Mouse (Mus musculus) C2C12 (cell line): ENCODE measurements at regions not wholly inside any gene's neighbourhood (a gene's known extent, or its start where the extent isn't known, plus 50 kb on each side); places are given as distances from the start of the nearest gene placed in this dataset.

Source experiments
- H3K27me3 ChIP-seq: one replicate; pipeline ENCODE4 v1.6.1; 2011; ENCODE audit not compliant: control insufficient read depth, insufficient read depth, insufficient read length
- H3K36me3 ChIP-seq: one replicate; pipeline ENCODE4 v1.6.1; 2011; ENCODE audit not compliant: control insufficient read depth, insufficient read depth
- H3K4me3 ChIP-seq: one replicate; pipeline ENCODE4 v1.5.1; 2011; ENCODE audit warnings: mild to moderate bottlenecking, control low read depth; ENCODE audit not compliant: poor library complexity, insufficient read depth, severe bottlenecking
- H3K79me2 ChIP-seq: one replicate; pipeline ENCODE4 v1.6.1; 2011; ENCODE audit not compliant: control insufficient read depth, insufficient read depth
- H3K79me3 ChIP-seq: one replicate; pipeline ENCODE4 v1.6.1; 2011; ENCODE audit warnings: low read depth, control low read depth
- H3ac ChIP-seq: one replicate; pipeline ENCODE3; 2011; ENCODE audit warnings: low read depth; ENCODE audit not compliant: control insufficient read depth, insufficient read length
- CEBPB ChIP-seq: IDR thresholded peaks from one replicate; pipeline ENCODE4 v1.6.1; 2011; ENCODE audit warnings: low read depth, mild to moderate bottlenecking, control low read depth, moderate library complexity
- CTCF ChIP-seq: IDR thresholded peaks from one replicate; pipeline ENCODE4 v1.5.1; 2011; ENCODE audit not compliant: control insufficient read depth, insufficient read depth, insufficient read length
- FOSL1 ChIP-seq: IDR thresholded peaks from one replicate; pipeline ENCODE4 v1.8.0; 2011; ENCODE audit warnings: mild to moderate bottlenecking, low read length; ENCODE audit not compliant: poor library complexity, insufficient read depth, severe bottlenecking
- MAX ChIP-seq: IDR thresholded peaks from one replicate; pipeline ENCODE4 v1.6.1; 2011; ENCODE audit warnings: mild to moderate bottlenecking, control low read depth
- MYOD1 ChIP-seq: IDR thresholded peaks from one replicate; pipeline ENCODE4 v1.6.1; 2011; ENCODE audit warnings: low read depth; ENCODE audit not compliant: control insufficient read depth, insufficient read length
- MYOG ChIP-seq: IDR thresholded peaks from one replicate; pipeline ENCODE4 v1.6.1; 2011; ENCODE audit not compliant: control insufficient read depth, insufficient read length; ENCODE audit errors: extremely low read depth
- USF1 ChIP-seq: IDR thresholded peaks from one replicate; pipeline ENCODE4 v1.6.1; 2011; ENCODE audit warnings: low read depth, mild to moderate bottlenecking, control low read depth, moderate library complexity

DNA sequence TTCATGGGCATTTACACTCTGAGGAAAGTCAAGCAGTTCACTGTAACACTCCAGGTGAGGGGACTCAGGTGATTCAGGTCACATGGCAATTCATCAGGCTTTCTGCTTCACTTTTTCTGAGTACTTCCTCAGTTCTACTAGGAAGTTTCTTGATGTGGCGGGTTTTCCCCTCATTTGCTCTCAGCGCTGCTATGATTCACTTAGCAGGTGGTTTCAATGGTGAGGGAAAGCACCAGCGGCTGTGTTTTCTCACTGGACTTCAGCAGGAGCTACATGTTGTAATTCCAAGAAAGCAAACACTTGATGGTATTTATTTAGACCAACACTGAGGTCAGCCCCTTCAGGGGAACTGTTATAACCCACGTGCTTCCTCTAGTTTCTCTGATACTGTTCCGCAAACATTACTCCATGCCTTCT lies 229.4 kb downstream of the Gm7489 start:
- H3K79me2 ChIP-seq, result no peaks in the 10 kb centered on the region
- no peaks in the 10 kb centered on the region for H3K79me3 ChIP-seq
- no peak overlapping the region for H3K4me3 ChIP-seq
- no peak for TF ChIP-seq MYOD1
- no peak for TF ChIP-seq FOSL1
- no peak for TF ChIP-seq CEBPB
- no peak for TF ChIP-seq CTCF
- no peak for TF ChIP-seq MYOG
- H3K36me3 ChIP-seq, result no peaks in the 10 kb centered on the region
- H3K27me3 ChIP-seq, result no peaks in the 10 kb centered on the region
- H3ac ChIP-seq, result no peak overlapping the region

- H3K79me3 ChIP-seq, result no peaks in the 10 kb centered on the region
- TF ChIP-seq MAX (no peak), USF1 (no peak), CTCF (no peak), FOSL1 (no peak), CEBPB (no peak), MYOG (no peak), MYOD1 (no peak)
- no peaks in the 10 kb centered on the region for H3K36me3 ChIP-seq
- H3ac ChIP-seq, result no peak overlapping the region
- H3K79me2 ChIP-seq, result no peaks in the 10 kb centered on the region
- H3K27me3 ChIP-seq, result no peaks in the 10 kb centered on the region
- no peak overlapping the region for H3K4me3 ChIP-seq
Measured at GRCm38 (mm10) chr15:54117967-54118538, 233.3 kb downstream of the Gm7489 start.

- TF ChIP-seq FOSL1, result peak; percentile 89
- peak; percentile 97 for TF ChIP-seq MAX
- TF ChIP-seq MYOD1, result no peak
- TF ChIP-seq USF1, result peak; percentile 81
- H3K79me3 ChIP-seq, result no peaks in the 10 kb centered on the region
- H3K79me2 ChIP-seq, result no peaks in the 10 kb centered on the region
- no peak overlapping the region for H3ac ChIP-seq
- H3K36me3 ChIP-seq, result no peaks in the 10 kb centered on the region
- H3K4me3 ChIP-seq, result no peak overlapping the region
- H3K27me3 ChIP-seq, result no peaks in the 10 kb centered on the region
Measured at GRCm38 (mm10) chr15:54120456-54120855, 235.8 kb downstream of the Gm7489 start.

GRCm38 (mm10) chr15:54164350-54164749 lies 279.6 kb downstream of the Gm7489 start:
- no peaks in the 10 kb centered on the region for H3K79me3 ChIP-seq
- H3K79me2 ChIP-seq, result no peaks in the 10 kb centered on the region
- H3K36me3 ChIP-seq, result no peaks in the 10 kb centered on the region
- no peak for TF ChIP-seq MYOG
- TF ChIP-seq MYOD1, result no peak
- no peak for TF ChIP-seq USF1
- no peak for TF ChIP-seq CTCF
- TF ChIP-seq CEBPB, result no peak
- no peak for TF ChIP-seq MAX
- no peak for TF ChIP-seq FOSL1
- no peak overlapping the region for H3K4me3 ChIP-seq
- H3K27me3 ChIP-seq, result no peaks in the 10 kb centered on the region
- H3ac ChIP-seq, result no peak overlapping the region

DNA sequence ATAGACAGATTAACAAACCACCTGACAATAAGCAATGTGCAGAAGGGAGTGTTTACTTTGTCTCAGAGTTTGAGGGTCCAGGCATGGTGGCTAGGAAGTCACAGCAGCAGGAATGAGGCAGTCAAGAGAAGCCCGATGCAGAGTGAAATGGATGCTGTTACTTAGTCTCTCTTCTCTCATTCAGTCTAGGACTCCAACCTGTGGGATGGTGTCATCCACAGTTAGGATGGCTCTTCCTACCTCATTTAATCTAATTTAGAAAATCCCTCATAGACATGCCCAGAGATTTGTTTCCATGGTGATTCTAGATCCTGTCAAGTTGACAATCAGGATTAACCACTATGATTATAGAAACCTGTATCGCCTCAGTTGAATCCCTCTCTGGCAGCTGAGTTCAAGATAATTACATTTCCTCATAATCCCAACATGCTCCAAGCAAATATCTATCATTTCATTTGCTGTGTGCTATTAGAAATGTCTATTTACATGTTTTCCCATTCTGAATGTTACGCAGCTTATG lies 283.2 kb downstream of the Gm7489 start:
- Histone ChIP-seq H3K36me3 (no peaks in the 10 kb centered on the region), H3K4me3 (no peak overlapping the region), H3K79me3 (no peaks in the 10 kb centered on the region), H3ac (no peak overlapping the region), H3K27me3 (no peaks in the 10 kb centered on the region), H3K79me2 (no peaks in the 10 kb centered on the region)
- no peak for TF ChIP-seq MAX
- TF ChIP-seq CEBPB, result no peak
- no peak for TF ChIP-seq CTCF
- no peak for TF ChIP-seq MYOG
- no peak for TF ChIP-seq FOSL1
- TF ChIP-seq MYOD1, result no peak
- no peak for TF ChIP-seq USF1

GRCm38 (mm10) chr15:54177221-54177620 lies 292.5 kb downstream of the Gm7489 start:
- no peaks in the 10 kb centered on the region for H3K27me3 ChIP-seq
- no peak for TF ChIP-seq FOSL1
- TF ChIP-seq MYOD1, result no peak
- no peak for TF ChIP-seq USF1
- TF ChIP-seq MYOG, result no peak
- TF ChIP-seq MAX, result no peak
- TF ChIP-seq CEBPB, result no peak
- TF ChIP-seq CTCF, result no peak
- no peaks in the 10 kb centered on the region for H3K79me3 ChIP-seq
- no peak overlapping the region for H3ac ChIP-seq
- H3K4me3 ChIP-seq, result no peak overlapping the region
- H3K79me2 ChIP-seq, result no peaks in the 10 kb centered on the region
- no peaks in the 10 kb centered on the region for H3K36me3 ChIP-seq
